Mouse (Mus musculus) C3H10T1/2 (cell line): ENCODE measurements around the gene Ccr4. TPM values are rescaled to one million over a fixed set of nuclear protein-coding genes. Genes with fewer than 3 reads are reported as not detected.

ENCODE experiments used
- polyA plus RNA-seq, 2 experiments: library from polyadenylated mRNA; unstranded; fragments of >200 nt; fragmentation: generic; extraction: Trizol; gene quantifications; one replicate each; pipeline ENCODE4 v1.2.1; 2012; ENCODE audit warnings: missing spikeins in 2 of 2

Ccr4 gene
- polyA plus RNA-seq = not detected

DNA sequence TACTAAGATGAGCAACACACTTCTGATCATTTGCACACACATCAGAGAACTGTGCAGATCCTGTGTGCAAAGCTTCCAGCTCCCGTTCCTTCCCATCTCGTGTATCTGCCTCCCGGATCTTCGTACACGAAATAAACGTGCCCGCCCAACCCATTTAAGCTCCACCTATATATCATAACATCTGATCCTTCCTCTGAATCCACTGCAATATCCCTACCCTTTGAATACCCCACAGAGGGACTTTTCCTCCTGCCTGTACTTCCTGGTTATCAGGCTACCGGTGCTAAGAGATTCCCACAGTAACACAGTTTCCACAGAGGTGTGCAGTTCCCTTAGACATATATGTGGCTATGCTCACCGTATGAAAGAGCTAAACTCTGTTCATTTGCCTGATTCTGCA lies at the start of gene Ccr4:
TSS of gene Ccr4 (minus strand) at position 101 of the 400 bp plus-strand sequence.

DNA sequence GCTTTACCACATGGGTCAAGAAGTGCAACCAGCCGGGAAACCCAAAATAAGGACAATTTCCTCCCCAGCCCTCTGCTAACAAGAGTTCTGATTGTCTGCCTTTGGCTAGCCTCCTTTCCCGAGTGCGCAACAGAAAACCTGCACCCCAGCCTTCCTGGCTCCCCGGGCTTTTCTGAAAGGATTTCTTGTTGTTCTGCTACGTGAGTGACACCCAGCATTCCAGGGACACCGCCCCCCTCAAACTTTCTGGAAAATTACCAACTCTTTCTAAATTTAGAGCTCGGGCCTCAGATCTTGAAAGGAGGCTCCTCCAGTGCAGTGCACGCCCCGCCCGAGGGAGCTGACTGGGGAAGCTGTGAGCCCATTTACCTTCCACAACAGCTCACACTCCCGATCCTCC lies 10.6 kb upstream of the Ccr4 start, which contains the start of gene C130032M10Rik:
TSS of gene C130032M10Rik (plus strand) at position 334 of the 400 bp plus-strand sequence.

Other genes with a start within 250 kb of the Ccr4 start
- gene Bcl2a1c, start 174.8 kb downstream of the Ccr4 start, polyA plus RNA-seq = not detected
- gene Crtap, start 114.2 kb downstream of the Ccr4 start, polyA plus RNA-seq = 100 to 1,000 TPM; 155 to 278 TPM
- gene Glb1, start 103.8 kb downstream of the Ccr4 start, polyA plus RNA-seq = 10 to 100 TPM; 15.7 to 50.5 TPM
- 1 to 10 TPM in 1 of 2 experiments, under 1 TPM in 1; 0.36 to 1.5 TPM for gene Tmppe, start 103.8 kb downstream of the Ccr4 start, polyA plus RNA-seq
- not detected for gene C130032M10Rik, start 10.8 kb upstream of the Ccr4 start, polyA plus RNA-seq
- not detected for gene Trim71, start 59.5 kb upstream of the Ccr4 start, polyA plus RNA-seq
- 10 to 100 TPM in 1 of 2 experiments, 1 to 10 TPM in 1; 8.4 to 30.7 TPM for gene Cnot10, start 135.3 kb upstream of the Ccr4 start, polyA plus RNA-seq
- gene Dync1li1, start 183.9 kb upstream of the Ccr4 start, polyA plus RNA-seq = 10 to 100 TPM in 1 of 2 experiments, 1 to 10 TPM in 1; 3.0 to 22.2 TPM
- gene Cmtm6, start 226.2 kb upstream of the Ccr4 start, polyA plus RNA-seq = 1 to 10 TPM in 1 of 2 experiments, under 1 TPM in 1; 0.66 to 9.0 TPM